Mouse (Mus musculus): ENCODE data around the gene Gm1043.

Gene Gm1043

GRCm38 (mm10) chr5:37198011-37198688 is 113.0 kb downstream of the Gm1043 start:
- 37% methylated on average over 2 of the region's 2 CpGs for WGBS

GRCm38 (mm10) chr5:37202285-37202684 is 117.1 kb downstream of the Gm1043 start:
- 60% methylated on average over 1 of the region's 1 CpGs for WGBS

- 55% methylated on average over 7 of the region's 7 CpGs for WGBS
These were observed 119.7 kb downstream of the Gm1043 start for GRCm38 (mm10) chr5:37204886-37205285.

- 79% methylated on average over 1 of the region's 1 CpGs for WGBS
These were observed 120.2 kb downstream of the Gm1043 start for GRCm38 (mm10) chr5:37205420-37205819.

- WGBS, result 67% methylated on average over 2 of the region's 2 CpGs
These were observed 121.2 kb downstream of the Gm1043 start for GRCm38 (mm10) chr5:37206364-37206763.

GRCm38 (mm10) chr5:37212938-37213708 is 128.0 kb downstream of the Gm1043 start:
- 62% methylated on average over 9 of the region's 9 CpGs for WGBS

DNA sequence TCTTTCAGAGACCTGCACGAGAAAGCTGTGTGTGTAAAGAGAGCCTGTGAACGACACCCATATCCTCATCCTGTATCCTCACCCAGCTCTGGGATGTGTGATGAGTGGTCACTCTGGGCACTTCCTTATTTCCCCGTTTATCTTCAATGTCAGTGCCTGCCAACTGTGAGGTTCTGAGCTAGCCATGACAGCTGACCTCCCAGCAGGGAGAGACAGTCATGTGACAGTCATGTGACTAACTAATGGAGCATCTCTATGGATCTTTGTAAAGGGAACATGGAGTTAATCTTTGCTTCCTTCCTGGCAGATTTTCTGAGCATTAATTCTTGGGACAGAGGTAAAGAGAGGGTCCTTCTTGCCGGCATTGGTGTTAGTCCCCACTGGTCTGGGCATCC is 128.5 kb downstream of the Gm1043 start:
- WGBS, result 77% methylated on average over 4 of the region's 4 CpGs

GRCm38 (mm10) chr5:37214614-37215013 is 129.4 kb downstream of the Gm1043 start:
- 82% methylated on average over 6 of the region's 6 CpGs for WGBS

DNA sequence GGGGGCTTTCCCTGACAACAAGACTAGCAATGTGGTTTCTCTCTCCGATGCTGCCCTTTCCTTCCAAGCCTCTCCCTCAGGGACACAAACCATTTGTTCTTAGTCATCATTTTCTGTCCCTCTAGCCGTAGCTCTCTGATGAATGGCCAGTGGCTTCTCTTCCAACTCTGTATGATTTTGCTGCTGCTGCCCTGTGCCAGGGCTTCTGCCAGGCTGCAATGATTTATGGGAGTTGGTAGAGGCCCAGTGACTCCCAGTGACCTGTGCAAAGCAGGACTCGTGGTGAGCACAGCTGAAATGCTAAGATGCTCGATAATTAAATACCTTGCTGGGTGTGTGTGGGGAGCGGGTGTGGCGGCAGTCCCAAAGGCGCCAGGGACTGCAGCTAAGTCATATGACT is 130.1 kb downstream of the Gm1043 start:
- 89% methylated on average over 7 of the region's 7 CpGs for WGBS

DNA sequence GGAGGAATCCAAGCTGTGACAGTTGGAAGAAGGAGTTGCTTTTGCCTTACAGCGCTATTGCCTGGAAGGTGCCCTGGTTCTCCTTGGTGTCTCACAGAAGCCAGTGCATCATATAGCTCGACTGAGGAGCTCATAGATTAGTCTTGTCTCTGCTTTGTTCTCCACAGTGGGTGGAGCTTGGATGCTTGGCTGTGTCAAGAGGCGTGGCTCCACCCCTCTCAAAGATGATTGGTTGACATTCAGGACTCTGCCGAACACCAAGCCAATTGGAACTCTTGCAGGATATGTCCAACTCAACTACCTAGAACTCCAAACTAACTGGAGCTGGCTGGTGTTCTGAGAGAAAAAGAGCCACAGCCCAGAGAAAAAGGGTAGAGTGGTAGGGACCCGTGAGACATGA is 134.4 kb downstream of the Gm1043 start:
- 50% methylated on average over 5 of the region's 5 CpGs for WGBS

- 49% methylated on average over 5 of the region's 5 CpGs for WGBS
These were observed 135.4 kb downstream of the Gm1043 start for GRCm38 (mm10) chr5:37220575-37220974.

- WGBS, result 57% methylated on average over 6 of the region's 6 CpGs
These were observed 136.4 kb downstream of the Gm1043 start for GRCm38 (mm10) chr5:37221563-37221962.

GRCm38 (mm10) chr5:37222316-37222715 is 137.1 kb downstream of the Gm1043 start:
- 70% methylated on average over 8 of the region's 8 CpGs for WGBS

GRCm38 (mm10) chr5:37225708-37226107 is 140.5 kb downstream of the Gm1043 start:
- 68% methylated on average over 1 of the region's 1 CpGs for WGBS

GRCm38 (mm10) chr5:37227956-37228680 is 142.9 kb downstream of the Gm1043 start:
- WGBS, result 23% methylated on average over 6 of the region's 6 CpGs

DNA sequence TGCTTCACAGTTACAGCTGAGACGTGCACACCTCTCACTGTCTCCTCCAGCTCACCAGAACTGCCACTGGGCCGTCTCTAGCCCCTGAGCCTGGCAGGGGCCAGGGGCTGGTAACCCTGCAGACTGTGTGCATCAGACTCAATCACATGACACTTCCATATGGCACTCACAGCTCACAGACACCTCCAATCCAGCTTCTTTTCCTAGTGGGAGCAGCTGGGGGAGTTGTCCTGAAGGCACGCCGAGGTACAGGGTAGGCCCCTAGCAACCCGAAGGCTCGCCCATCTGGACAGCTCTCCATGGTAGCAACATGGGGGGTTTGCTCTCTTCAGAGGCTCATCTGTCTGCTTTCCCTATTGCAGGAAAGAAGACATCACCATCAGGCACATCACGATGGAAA is 143.7 kb downstream of the Gm1043 start:
- 44% methylated on average over 7 of the region's 7 CpGs for WGBS

- WGBS, result 21% methylated on average over 9 of the region's 9 CpGs
These were observed 147.9 kb downstream of the Gm1043 start for GRCm38 (mm10) chr5:37233010-37233557.

DNA sequence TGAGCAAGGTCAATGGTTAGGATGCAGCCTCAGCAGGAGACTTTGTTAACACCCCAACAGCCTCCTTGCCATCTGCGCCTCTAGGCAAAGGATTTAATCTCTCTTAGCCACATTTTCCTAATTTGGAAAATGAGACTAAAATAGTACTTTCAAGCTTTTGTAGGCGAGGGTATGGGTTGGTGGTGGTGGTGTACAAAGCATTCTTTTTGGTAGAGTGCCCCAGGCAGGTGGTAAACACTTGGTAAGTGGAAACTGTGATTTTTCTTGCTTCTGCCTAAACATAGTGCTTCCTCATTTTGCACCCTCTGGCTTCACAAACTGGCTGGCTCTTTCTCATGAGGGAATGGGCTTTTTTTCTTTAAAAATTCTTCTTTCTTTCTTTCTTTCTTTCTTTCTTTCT is 153.5 kb downstream of the Gm1043 start:
- 11% methylated on average over 2 of the region's 2 CpGs for WGBS

- WGBS, result 31% methylated on average over 5 of the region's 5 CpGs
These were observed 155.4 kb downstream of the Gm1043 start for GRCm38 (mm10) chr5:37240550-37240949.

DNA sequence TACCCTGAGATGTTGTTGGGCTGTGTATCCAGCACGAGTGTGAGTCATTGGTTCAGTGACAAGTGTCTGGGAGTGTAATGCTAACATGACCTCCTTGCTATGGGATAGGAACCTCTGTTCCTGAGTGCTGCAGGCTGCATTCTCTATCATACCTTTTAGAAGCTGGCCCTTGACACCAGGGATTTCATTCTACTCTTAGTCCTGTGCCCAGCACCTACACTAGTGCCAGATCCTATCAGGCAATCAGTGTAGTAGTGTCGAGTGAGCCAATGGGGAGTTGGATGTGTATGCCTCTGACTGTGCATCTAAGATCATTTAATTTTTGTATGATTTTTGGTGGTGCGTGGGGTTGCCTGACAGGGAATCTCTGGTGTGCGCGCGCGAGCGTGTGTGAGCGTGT is 156.1 kb downstream of the Gm1043 start:
- WGBS, result 5% methylated on average over 9 of the region's 9 CpGs

DNA sequence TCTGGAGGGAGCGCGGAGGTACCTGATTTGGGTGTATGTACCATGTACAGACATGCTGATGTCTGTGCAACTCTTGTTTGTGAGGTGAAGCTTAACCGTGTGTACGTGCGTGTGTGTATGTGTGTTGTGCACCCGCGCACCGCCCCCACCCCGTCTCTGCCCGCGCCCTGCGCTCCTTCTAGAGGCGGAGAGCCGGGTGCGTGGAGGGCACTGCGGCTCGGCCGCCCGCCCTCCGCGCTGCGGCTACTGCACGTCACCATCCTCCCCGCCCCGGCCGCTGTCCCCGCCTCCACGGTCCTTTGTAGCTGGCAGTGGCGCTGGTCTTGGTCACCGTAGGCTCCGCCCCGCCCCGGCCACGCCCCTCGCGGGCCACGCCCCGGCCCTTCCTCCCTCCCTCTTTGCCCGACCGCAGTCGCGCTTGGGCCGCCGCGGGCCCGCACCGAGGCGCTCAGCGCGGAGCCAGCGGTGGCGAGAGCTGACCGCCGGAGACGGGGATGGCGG is 156.5 kb downstream of the Gm1043 start, which contains the start of gene Crmp1:
Crmp1 (plus strand) TSS at position 290 of the 501 bp plus-strand sequence.
- WGBS, result 1% methylated on average over 56 of the region's 56 CpGs

All from cerebral cortex, adult 2 months (tissue).